Mouse (Mus musculus): ENCODE results near the gene Slco3a1. TPM values are rescaled to one million over a fixed set of nuclear protein-coding genes. Genes with fewer than 3 reads are reported as not detected.

Slco3a1 gene
- total and polyA plus RNA-seq, 3 experiments = 0.11 TPM; not detected in 2

- Histone ChIP-seq H3K27me3 (ENCODE audit: insufficient read depth, low read length) (no peaks in the 10 kb centered on the region), H3K36me3 (replicated peaks) (no peaks in the 10 kb centered on the region), H3K4me1 (ENCODE audit: insufficient read depth, low read depth, low read length) (no peaks in the 10 kb centered on the region), H3K9me3 (replicated peaks) (peaks cover 52% of the 10 kb centered on the region), H3K4me3 (ENCODE audit: low read depth, low read length) (no peak overlapping the region)
- ATAC-seq (ENCODE audit: extremely low read depth, insufficient number of reproducible peaks, low FRiP score, poor library complexity, severe bottlenecking) = no peak
- TF ChIP-seq GATA1 (IDR thresholded peaks at IDR 0.05; ENCODE audit: borderline replicate concordance, low read length) = no peak
- no peak for TF ChIP-seq POLR2AphosphoS5 (IDR thresholded peaks at IDR 0.05; ENCODE audit: insufficient replicate concordance, low read depth, low read length)
- no peak for TF ChIP-seq TAL1 (conservative IDR thresholded peaks at IDR 0.05; ENCODE audit: low read depth, low read length)
- TF ChIP-seq CTCF (IDR thresholded peaks at IDR 0.05; ENCODE audit: low read depth, low read length) = no peak
- TF ChIP-seq GATA2 (IDR thresholded peaks at IDR 0.05; ENCODE audit: borderline replicate concordance, low read depth, low read length) = no peak
- DNase-seq (ENCODE audit: low spot score) = no peak
These were observed 206.2 kb downstream of the Slco3a1 start for GRCm38 (mm10) chr7:74348318-74348890.

- ATAC-seq (ENCODE audit: extremely low read depth, insufficient number of reproducible peaks, low FRiP score, poor library complexity, severe bottlenecking) = no peak
- TF ChIP-seq GATA1 (IDR thresholded peaks at IDR 0.05; ENCODE audit: borderline replicate concordance, low read length) = no peak
- TF ChIP-seq CTCF (IDR thresholded peaks at IDR 0.05; ENCODE audit: low read depth, low read length) = no peak
- TF ChIP-seq GATA2 (IDR thresholded peaks at IDR 0.05; ENCODE audit: borderline replicate concordance, low read depth, low read length) = no peak
- Histone ChIP-seq H3K4me3 (ENCODE audit: low read depth, low read length) (no peak overlapping the region), H3K27me3 (ENCODE audit: insufficient read depth, low read length) (no peaks in the 10 kb centered on the region), H3K36me3 (replicated peaks) (no peaks in the 10 kb centered on the region), H3K9me3 (replicated peaks) (peaks cover 53% of the 10 kb centered on the region), H3K4me1 (ENCODE audit: insufficient read depth, low read depth, low read length) (no peaks in the 10 kb centered on the region)
- no peak for DNase-seq (ENCODE audit: low spot score)
These were observed 207.6 kb downstream of the Slco3a1 start for GRCm38 (mm10) chr7:74347026-74347425.

GRCm38 (mm10) chr7:74346451-74346850 lies 208.1 kb downstream of the Slco3a1 start:
- ATAC-seq (ENCODE audit: extremely low read depth, insufficient number of reproducible peaks, low FRiP score, poor library complexity, severe bottlenecking) (no peak), DNase-seq (ENCODE audit: low spot score) (no peak)
- Histone ChIP-seq H3K27me3 (ENCODE audit: insufficient read depth, low read length) (no peaks in the 10 kb centered on the region), H3K36me3 (replicated peaks) (no peaks in the 10 kb centered on the region), H3K4me3 (ENCODE audit: low read depth, low read length) (no peak overlapping the region), H3K9me3 (replicated peaks) (peaks cover 54% of the 10 kb centered on the region), H3K4me1 (ENCODE audit: insufficient read depth, low read depth, low read length) (no peaks in the 10 kb centered on the region)
- TF ChIP-seq POLR2AphosphoS5 (IDR thresholded peaks at IDR 0.05; ENCODE audit: insufficient replicate concordance, low read depth, low read length) = no peak
- no peak for TF ChIP-seq TAL1 (conservative IDR thresholded peaks at IDR 0.05; ENCODE audit: low read depth, low read length)
- TF ChIP-seq GATA1 (IDR thresholded peaks at IDR 0.05; ENCODE audit: borderline replicate concordance, low read length) = no peak
- no peak for TF ChIP-seq CTCF (IDR thresholded peaks at IDR 0.05; ENCODE audit: low read depth, low read length)
- TF ChIP-seq GATA2 (IDR thresholded peaks at IDR 0.05; ENCODE audit: borderline replicate concordance, low read depth, low read length) = no peak

- Histone ChIP-seq H3K9me3 (replicated peaks) (peaks cover 76% of the 10 kb centered on the region), H3K36me3 (replicated peaks) (no peaks in the 10 kb centered on the region), H3K27me3 (ENCODE audit: insufficient read depth, low read length) (no peaks in the 10 kb centered on the region), H3K4me3 (ENCODE audit: low read depth, low read length) (no peak overlapping the region), H3K4me1 (ENCODE audit: insufficient read depth, low read depth, low read length) (no peaks in the 10 kb centered on the region)
- DNase-seq (ENCODE audit: low spot score) (no peak), ATAC-seq (ENCODE audit: extremely low read depth, insufficient number of reproducible peaks, low FRiP score, poor library complexity, severe bottlenecking) (no peak)
- TF ChIP-seq TAL1 (conservative IDR thresholded peaks at IDR 0.05; ENCODE audit: low read depth, low read length) = no peak
- TF ChIP-seq CTCF (IDR thresholded peaks at IDR 0.05; ENCODE audit: low read depth, low read length) = no peak
- no peak for TF ChIP-seq GATA1 (IDR thresholded peaks at IDR 0.05; ENCODE audit: borderline replicate concordance, low read length)
- TF ChIP-seq POLR2AphosphoS5 (IDR thresholded peaks at IDR 0.05; ENCODE audit: insufficient replicate concordance, low read depth, low read length) = no peak
- TF ChIP-seq GATA2 (IDR thresholded peaks at IDR 0.05; ENCODE audit: borderline replicate concordance, low read depth, low read length) = no peak
These were observed 213.3 kb downstream of the Slco3a1 start for GRCm38 (mm10) chr7:74341149-74341805.

DNA sequence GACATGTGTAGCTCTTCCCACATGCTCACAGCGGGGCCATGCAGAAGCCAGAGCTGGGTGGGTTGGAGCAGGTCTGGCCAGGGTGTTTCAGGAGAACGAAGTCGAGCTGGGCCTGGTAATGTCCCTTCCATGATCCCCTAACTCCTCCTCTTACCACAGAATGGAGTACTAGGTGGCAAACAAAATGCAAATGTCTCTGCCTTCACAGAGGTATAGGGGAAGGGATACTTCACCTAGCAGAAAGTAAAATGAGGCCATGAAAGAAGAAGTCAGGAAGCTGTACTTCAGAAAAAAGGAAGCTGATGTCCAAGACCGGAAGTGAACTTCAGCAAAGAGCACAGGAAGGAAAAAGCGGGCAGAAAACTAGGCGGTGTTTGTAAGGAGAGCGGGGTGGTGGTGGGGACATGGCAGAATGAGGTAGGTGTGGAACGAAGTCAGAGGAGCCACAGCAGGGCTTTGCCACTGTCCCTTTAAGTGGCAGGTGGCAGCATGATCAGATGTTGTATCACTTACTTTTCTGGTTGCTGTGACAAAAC lies 214.1 kb downstream of the Slco3a1 start:
- DNase-seq (ENCODE audit: low spot score) (no peak), ATAC-seq (ENCODE audit: extremely low read depth, insufficient number of reproducible peaks, low FRiP score, poor library complexity, severe bottlenecking) (no peak)
- H3K9me3 ChIP-seq (replicated peaks) = peaks cover 76% of the 10 kb centered on the region
- no peak overlapping the region for H3K4me3 ChIP-seq (ENCODE audit: low read depth, low read length)
- no peaks in the 10 kb centered on the region for H3K4me1 ChIP-seq (ENCODE audit: insufficient read depth, low read depth, low read length)
- no peaks in the 10 kb centered on the region for H3K27me3 ChIP-seq (ENCODE audit: insufficient read depth, low read length)
- H3K36me3 ChIP-seq (replicated peaks) = no peaks in the 10 kb centered on the region
- TF ChIP-seq TAL1 (conservative IDR thresholded peaks at IDR 0.05; ENCODE audit: low read depth, low read length) (no peak), CTCF (IDR thresholded peaks at IDR 0.05; ENCODE audit: low read depth, low read length) (no peak), POLR2AphosphoS5 (IDR thresholded peaks at IDR 0.05; ENCODE audit: insufficient replicate concordance, low read depth, low read length) (no peak), GATA2 (IDR thresholded peaks at IDR 0.05; ENCODE audit: borderline replicate concordance, low read depth, low read length) (no peak), GATA1 (IDR thresholded peaks at IDR 0.05; ENCODE audit: borderline replicate concordance, low read length) (no peak)

DNA sequence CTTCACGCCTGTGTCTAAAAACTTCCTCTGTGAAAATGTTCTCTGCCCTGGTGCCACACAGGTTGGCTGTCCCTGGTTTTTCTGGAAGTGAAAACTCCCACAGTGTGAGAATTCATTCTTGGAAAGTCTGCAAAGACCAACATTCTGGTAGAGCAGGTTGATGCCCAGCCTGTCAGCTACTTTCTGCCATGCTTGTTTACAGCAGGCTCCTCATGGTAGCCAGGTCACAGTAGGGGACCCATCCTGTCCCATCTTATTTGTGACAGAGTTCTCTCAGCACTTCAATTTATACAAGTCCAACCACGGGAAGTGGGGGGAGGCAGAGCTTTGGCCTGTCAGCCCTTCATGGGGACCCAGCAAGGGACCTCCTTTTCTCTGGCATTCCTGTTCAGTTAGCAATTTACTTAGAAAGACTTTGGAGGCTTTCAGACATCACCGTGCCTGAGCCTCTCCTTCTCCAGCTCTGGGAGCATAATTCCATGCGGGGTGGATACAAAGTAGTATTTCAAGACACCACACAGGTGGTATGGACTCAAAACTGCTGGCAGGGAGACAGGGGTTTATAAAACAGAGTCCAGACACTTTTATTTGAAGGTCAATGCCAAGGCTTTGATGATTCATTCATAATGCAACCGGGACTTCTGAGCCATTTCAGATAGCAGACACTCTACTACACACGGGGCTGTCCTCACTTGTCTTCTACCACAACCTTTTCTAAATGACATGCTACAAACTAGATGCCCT lies 216.7 kb downstream of the Slco3a1 start:
- no peaks in the 10 kb centered on the region for H3K4me1 ChIP-seq (ENCODE audit: insufficient read depth, low read depth, low read length)
- TF ChIP-seq TAL1 (conservative IDR thresholded peaks at IDR 0.05; ENCODE audit: low read depth, low read length) (no peak), POLR2AphosphoS5 (IDR thresholded peaks at IDR 0.05; ENCODE audit: insufficient replicate concordance, low read depth, low read length) (no peak), GATA1 (IDR thresholded peaks at IDR 0.05; ENCODE audit: borderline replicate concordance, low read length) (no peak), CTCF (IDR thresholded peaks at IDR 0.05; ENCODE audit: low read depth, low read length) (no peak), GATA2 (IDR thresholded peaks at IDR 0.05; ENCODE audit: borderline replicate concordance, low read depth, low read length) (no peak)
- H3K4me3 ChIP-seq (ENCODE audit: low read depth, low read length) = no peak overlapping the region
- H3K27me3 ChIP-seq (ENCODE audit: insufficient read depth, low read length) = no peaks in the 10 kb centered on the region
- ATAC-seq (ENCODE audit: extremely low read depth, insufficient number of reproducible peaks, low FRiP score, poor library complexity, severe bottlenecking) = no peak
- no peaks in the 10 kb centered on the region for H3K36me3 ChIP-seq (replicated peaks)
- peaks cover 54% of the 10 kb centered on the region for H3K9me3 ChIP-seq (replicated peaks)
- DNase-seq (ENCODE audit: low spot score) = no peak
